Mouse (Mus musculus) embryo, embryonic 11.5 days (tissue): ENCODE data around the gene Wfdc6a.

Source experiments
- DNase-seq: peaks from one replicate; pipeline ENCODE4 v3.0.0-alpha.2; 2012; ENCODE audit warnings: low read depth, low spot score

Wfdc6a gene

DNA sequence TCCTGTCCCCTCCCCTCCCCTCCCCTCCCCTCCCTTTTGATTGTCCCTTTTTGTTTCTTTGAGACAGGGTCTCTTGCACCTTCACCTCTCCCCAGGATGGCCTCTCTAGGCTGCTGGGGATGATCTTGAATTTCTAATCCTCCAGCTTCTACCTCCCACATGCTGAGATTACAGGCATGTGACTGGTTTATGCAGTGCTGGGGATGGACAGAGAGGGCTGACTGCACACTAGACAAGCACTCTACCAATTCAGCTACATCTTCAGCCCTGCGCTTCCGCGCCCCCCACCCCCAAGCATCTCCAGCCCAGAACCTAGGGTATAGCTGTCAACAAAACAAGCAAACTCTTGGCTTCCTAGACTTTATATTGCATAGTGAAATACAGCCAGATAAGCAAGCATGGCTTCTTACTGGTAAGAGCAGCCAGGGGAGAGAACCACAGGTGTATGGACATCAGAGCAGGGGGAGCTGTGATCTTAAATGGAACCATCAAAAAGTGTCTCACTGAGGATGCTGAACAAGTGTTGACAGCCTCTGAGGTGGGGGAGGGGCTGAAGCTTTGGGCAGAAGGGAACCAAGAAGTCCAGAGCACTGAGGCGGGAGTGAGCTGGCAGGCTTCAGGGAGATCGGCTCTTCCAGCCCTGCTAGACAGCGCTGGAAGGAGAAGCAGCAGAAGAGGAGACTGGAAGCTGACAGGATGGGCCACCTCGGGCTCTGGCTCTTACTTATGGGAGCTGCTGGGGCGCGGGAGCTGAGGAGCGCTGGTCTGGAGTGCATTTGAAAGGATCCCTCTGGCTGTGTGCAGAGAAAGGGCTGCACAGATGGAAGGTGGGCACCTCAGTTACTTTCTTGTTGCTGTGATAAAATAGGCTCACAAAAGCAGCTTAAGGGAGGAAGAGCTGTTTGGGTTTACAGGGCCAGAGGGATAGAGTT is 35.0 kb downstream of the Wfdc6a start:
- no peak for DNase-seq

GRCm38 (mm10) chr2:164549338-164549737 is 35.9 kb downstream of the Wfdc6a start:
- DNase-seq, result no peak

DNA sequence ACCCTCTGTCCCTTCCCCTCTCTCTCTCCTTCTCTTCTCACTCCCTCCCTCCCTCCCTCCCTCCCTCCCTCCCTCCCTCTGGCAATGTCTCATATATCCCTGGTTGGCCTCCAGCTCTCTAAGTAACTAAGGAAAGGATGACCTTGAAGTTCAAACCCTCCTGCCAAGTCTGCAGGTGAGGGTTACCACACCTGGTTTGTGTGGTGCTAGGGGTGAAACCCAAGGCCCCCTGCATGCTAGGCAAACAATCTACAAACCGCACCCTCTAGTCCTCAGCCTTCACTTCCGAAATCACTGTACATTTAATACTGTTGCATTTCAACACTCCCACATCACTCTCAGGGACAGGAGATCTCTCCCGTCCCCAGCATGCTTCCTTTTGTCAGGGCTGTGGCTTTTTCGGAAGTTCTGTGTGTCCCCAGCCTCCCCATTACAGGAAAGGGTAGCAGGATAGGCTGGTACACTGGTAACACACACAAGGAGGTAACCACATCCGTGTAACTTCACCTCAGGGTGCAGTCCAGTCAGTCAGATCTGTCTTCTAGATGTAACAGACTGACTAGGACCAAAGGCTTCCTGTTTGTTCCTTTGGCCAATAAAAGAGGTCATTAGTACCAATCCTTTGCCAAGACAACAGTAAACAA is 40.7 kb downstream of the Wfdc6a start:
- DNase-seq, result no peak

- DNase-seq, result no peak
These were observed 41.5 kb downstream of the Wfdc6a start for GRCm38 (mm10) chr2:164543745-164544144.

- no peak for DNase-seq
These were observed 42.6 kb downstream of the Wfdc6a start for GRCm38 (mm10) chr2:164542598-164542997.

GRCm38 (mm10) chr2:164542132-164542531 is 43.1 kb downstream of the Wfdc6a start:
- no peak for DNase-seq

GRCm38 (mm10) chr2:164540652-164541427 is 44.4 kb downstream of the Wfdc6a start:
- DNase-seq, result no peak

- DNase-seq, result no peak
These were observed 48.2 kb downstream of the Wfdc6a start for GRCm38 (mm10) chr2:164537003-164537402.

DNA sequence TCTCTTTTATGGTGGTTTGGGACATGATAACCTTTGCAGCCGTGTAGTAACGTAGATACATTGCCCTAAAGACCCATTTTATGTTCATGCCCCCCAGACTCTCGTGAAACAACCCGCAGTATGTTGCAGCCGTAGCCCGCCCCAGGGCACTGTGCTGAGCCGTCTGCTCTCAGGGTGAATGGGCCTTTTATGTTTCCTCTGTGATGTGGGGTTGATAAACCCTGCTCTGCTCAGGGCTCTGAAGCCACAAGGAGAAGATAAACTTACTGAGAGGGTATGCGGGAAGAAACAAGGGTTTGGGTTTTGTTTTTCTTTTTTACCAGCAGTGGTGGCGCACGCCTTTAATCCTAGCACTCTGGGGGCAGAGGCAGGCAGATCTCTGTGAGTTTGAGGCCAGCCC is 50.9 kb downstream of the Wfdc6a start:
- DNase-seq, result no peak

DNA sequence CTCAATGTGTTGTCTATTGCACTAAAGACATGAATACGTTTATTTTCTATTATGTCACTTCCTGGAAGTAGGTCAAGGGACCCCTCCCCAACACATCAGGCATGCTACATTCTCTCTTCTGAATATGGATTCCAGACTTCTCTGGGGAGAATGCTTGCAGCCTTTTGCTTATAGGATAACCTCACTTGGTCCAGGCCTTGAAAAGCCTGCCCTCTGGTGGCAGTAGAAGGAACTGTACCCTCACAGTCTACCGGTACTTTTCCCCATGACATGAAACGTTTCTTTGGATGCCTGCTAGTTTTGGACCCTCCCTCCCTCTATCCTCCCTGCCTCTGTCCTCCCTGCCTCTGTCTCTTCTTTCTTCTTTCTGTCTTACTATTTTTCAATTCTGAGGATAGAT is 54.1 kb downstream of the Wfdc6a start:
- DNase-seq, result peak; percentile 49
